Mouse (Mus musculus): ENCODE data around the gene Nid2. TPM values are rescaled to one million over a fixed set of nuclear protein-coding genes. Genes with fewer than 3 reads are reported as not detected.

The Nid2 gene
- polyA plus RNA-seq, 1 experiment, result 10.5 TPM

- no peak for TF ChIP-seq CTCF (IDR thresholded peaks at IDR 0.05; ENCODE audit: extremely low read depth, insufficient read length, insufficient replicate concordance, low read depth, low read length)
- TF ChIP-seq POLR2A (IDR thresholded peaks at IDR 0.05; ENCODE audit: low read depth, low read length), result no peak
- Histone ChIP-seq H3K27me3 (ENCODE audit: control insufficient read depth, insufficient read depth, low read length) (no peaks in the 10 kb centered on the region), H3K27ac (ENCODE audit: insufficient read depth, low read depth, low read length) (no peak overlapping the region), H3K4me1 (ENCODE audit: control insufficient read depth, insufficient read depth, insufficient read length, low read length) (0 out of 2 replicates have a peak, but pooled peaks cover 2% of the 10 kb centered on the region), H3K36me3 (ENCODE audit: control insufficient read depth, insufficient read depth, low read length) (peaks cover 3% of the 10 kb centered on the region; the same call in 1 of the 2 replicates), H3K4me3 (ENCODE audit: low read depth, low read length) (no peak overlapping the region)
- 92% methylated on average over 7 of the region's 7 CpGs for WGBS
These were observed 9.7 kb downstream of the Nid2 start for GRCm38 (mm10) chr14:19760721-19761120.

DNA sequence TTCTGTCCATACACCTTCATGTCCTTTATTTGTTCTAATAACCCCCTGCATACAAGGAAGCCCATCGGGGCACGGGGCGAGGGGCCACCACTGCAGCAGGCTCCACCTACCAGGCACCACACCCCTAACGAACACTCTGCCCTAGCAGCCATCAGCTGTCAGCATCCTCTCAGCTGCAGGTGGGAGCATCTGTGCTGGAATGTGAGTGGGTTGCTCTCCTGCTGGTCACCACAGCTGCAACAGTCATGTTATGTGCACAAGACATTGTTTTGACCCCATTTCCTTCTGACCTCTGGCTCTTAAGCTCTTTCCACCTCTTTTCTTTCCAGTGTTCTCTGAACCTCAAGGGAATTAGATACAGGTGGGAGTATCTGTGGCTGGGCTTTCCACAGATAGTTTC lies 10.9 kb downstream of the Nid2 start:
- peaks cover 3% of the 10 kb centered on the region; the same call in 1 of the 2 replicates for H3K36me3 ChIP-seq (ENCODE audit: control insufficient read depth, insufficient read depth, low read length)
- 0 out of 2 replicates have a peak, but pooled peaks cover 2% of the 10 kb centered on the region for H3K4me1 ChIP-seq (ENCODE audit: control insufficient read depth, insufficient read depth, insufficient read length, low read length)
- 57% methylated on average over 4 of the region's 4 CpGs for WGBS
- TF ChIP-seq POLR2A (IDR thresholded peaks at IDR 0.05; ENCODE audit: low read depth, low read length) (no peak), CTCF (IDR thresholded peaks at IDR 0.05; ENCODE audit: extremely low read depth, insufficient read length, insufficient replicate concordance, low read depth, low read length) (no peak)
- no peak overlapping the region for H3K4me3 ChIP-seq (ENCODE audit: low read depth, low read length)
- H3K27me3 ChIP-seq (ENCODE audit: control insufficient read depth, insufficient read depth, low read length), result no peaks in the 10 kb centered on the region
- H3K27ac ChIP-seq (ENCODE audit: insufficient read depth, low read depth, low read length), result no peak overlapping the region

DNA sequence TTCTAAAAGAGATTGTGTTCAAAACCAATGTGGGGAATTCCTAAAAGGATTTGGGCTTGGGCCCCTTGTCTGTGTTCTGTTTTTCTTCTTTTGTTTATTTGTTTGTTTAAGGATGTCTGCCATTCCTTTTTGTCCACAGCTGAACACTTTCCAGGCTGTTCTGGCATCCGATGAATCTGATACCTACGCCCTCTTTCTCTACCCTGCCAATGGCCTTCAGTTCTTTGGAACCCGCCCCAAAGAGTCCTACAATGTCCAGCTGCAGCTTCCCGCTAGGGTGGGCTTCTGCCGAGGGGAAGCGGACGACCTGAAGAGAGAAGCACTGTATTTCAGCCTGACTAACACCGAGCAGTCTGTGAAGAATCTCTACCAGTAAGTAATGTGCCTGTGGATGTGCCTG lies 12.5 kb downstream of the Nid2 start:
- no peak for TF ChIP-seq POLR2A (IDR thresholded peaks at IDR 0.05; ENCODE audit: low read depth, low read length)
- no peak for TF ChIP-seq CTCF (IDR thresholded peaks at IDR 0.05; ENCODE audit: extremely low read depth, insufficient read length, insufficient replicate concordance, low read depth, low read length)
- H3K36me3 ChIP-seq (ENCODE audit: control insufficient read depth, insufficient read depth, low read length), result peaks cover 6% of the 10 kb centered on the region; the same call in 1 of the 2 replicates
- 0 out of 2 replicates have a peak, but pooled peaks cover 2% of the 10 kb centered on the region for H3K4me1 ChIP-seq (ENCODE audit: control insufficient read depth, insufficient read depth, insufficient read length, low read length)
- H3K4me3 ChIP-seq (ENCODE audit: low read depth, low read length), result no peak overlapping the region
- no peaks in the 10 kb centered on the region for H3K27me3 ChIP-seq (ENCODE audit: control insufficient read depth, insufficient read depth, low read length)
- 83% methylated on average over 8 of the region's 8 CpGs for WGBS
- H3K27ac ChIP-seq (ENCODE audit: insufficient read depth, low read depth, low read length), result no peak overlapping the region

- no peaks in the 10 kb centered on the region for H3K27me3 ChIP-seq (ENCODE audit: control insufficient read depth, insufficient read depth, low read length)
- H3K36me3 ChIP-seq (ENCODE audit: control insufficient read depth, insufficient read depth, low read length), result peaks cover 6% of the 10 kb centered on the region; the same call in 1 of the 2 replicates
- TF ChIP-seq CTCF (IDR thresholded peaks at IDR 0.05; ENCODE audit: extremely low read depth, insufficient read length, insufficient replicate concordance, low read depth, low read length) (no peak), POLR2A (IDR thresholded peaks at IDR 0.05; ENCODE audit: low read depth, low read length) (no peak)
- no peak overlapping the region for H3K27ac ChIP-seq (ENCODE audit: insufficient read depth, low read depth, low read length)
- WGBS, result 68% methylated on average over 8 of the region's 8 CpGs
- 0 out of 2 replicates have a peak, but pooled peaks cover 2% of the 10 kb centered on the region for H3K4me1 ChIP-seq (ENCODE audit: control insufficient read depth, insufficient read depth, insufficient read length, low read length)
- no peak overlapping the region for H3K4me3 ChIP-seq (ENCODE audit: low read depth, low read length)
These were observed 13.3 kb downstream of the Nid2 start for GRCm38 (mm10) chr14:19764331-19764730.

GRCm38 (mm10) chr14:19765539-19766379 lies 14.7 kb downstream of the Nid2 start:
- Histone ChIP-seq H3K36me3 (ENCODE audit: control insufficient read depth, insufficient read depth, low read length) (peaks cover 6% of the 10 kb centered on the region; the same call in 1 of the 2 replicates), H3K4me3 (ENCODE audit: low read depth, low read length) (no peak overlapping the region), H3K27ac (ENCODE audit: insufficient read depth, low read depth, low read length) (no peak overlapping the region), H3K4me1 (ENCODE audit: control insufficient read depth, insufficient read depth, insufficient read length, low read length) (0 out of 2 replicates have a peak, but pooled peaks cover 2% of the 10 kb centered on the region), H3K27me3 (ENCODE audit: control insufficient read depth, insufficient read depth, low read length) (no peaks in the 10 kb centered on the region)
- 78% methylated on average over 9 of the region's 9 CpGs for WGBS
- TF ChIP-seq CTCF (IDR thresholded peaks at IDR 0.05; ENCODE audit: extremely low read depth, insufficient read length, insufficient replicate concordance, low read depth, low read length) (no peak), POLR2A (IDR thresholded peaks at IDR 0.05; ENCODE audit: low read depth, low read length) (no peak)

DNA sequence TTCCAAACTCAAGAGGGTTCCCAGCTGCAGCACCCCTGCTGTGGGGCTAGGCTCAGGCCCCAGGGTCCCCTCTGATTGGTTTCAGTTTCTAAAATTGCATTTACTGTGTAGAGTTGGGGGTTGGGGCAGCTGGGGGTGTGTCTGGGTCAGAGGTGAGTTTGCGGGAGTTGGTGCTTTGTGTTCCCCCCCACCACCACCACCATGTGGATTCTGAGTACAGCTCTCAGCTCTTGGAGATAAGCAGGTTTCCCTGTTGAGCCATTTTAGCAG lies 15.2 kb downstream of the Nid2 start:
- TF ChIP-seq POLR2A (IDR thresholded peaks at IDR 0.05; ENCODE audit: low read depth, low read length) (no peak), CTCF (IDR thresholded peaks at IDR 0.05; ENCODE audit: extremely low read depth, insufficient read length, insufficient replicate concordance, low read depth, low read length) (no peak)
- H3K4me1 ChIP-seq (ENCODE audit: control insufficient read depth, insufficient read depth, insufficient read length, low read length), result 0 out of 2 replicates have a peak, but pooled peaks cover 2% of the 10 kb centered on the region
- H3K27me3 ChIP-seq (ENCODE audit: control insufficient read depth, insufficient read depth, low read length), result no peaks in the 10 kb centered on the region
- H3K4me3 ChIP-seq (ENCODE audit: low read depth, low read length), result no peak overlapping the region
- peaks cover 6% of the 10 kb centered on the region; the same call in 1 of the 2 replicates for H3K36me3 ChIP-seq (ENCODE audit: control insufficient read depth, insufficient read depth, low read length)
- WGBS, result 87% methylated on average over 1 of the region's 1 CpGs
- H3K27ac ChIP-seq (ENCODE audit: insufficient read depth, low read depth, low read length), result no peak overlapping the region

GRCm38 (mm10) chr14:19768648-19769047 lies 17.6 kb downstream of the Nid2 start:
- H3K36me3 ChIP-seq (ENCODE audit: control insufficient read depth, insufficient read depth, low read length), result peaks cover 6% of the 10 kb centered on the region; the same call in 1 of the 2 replicates
- no peak overlapping the region for H3K27ac ChIP-seq (ENCODE audit: insufficient read depth, low read depth, low read length)
- no peak overlapping the region for H3K4me3 ChIP-seq (ENCODE audit: low read depth, low read length)
- WGBS, result 86% methylated on average over 6 of the region's 6 CpGs
- 0 out of 2 replicates have a peak, but pooled peaks cover 2% of the 10 kb centered on the region for H3K4me1 ChIP-seq (ENCODE audit: control insufficient read depth, insufficient read depth, insufficient read length, low read length)
- H3K27me3 ChIP-seq (ENCODE audit: control insufficient read depth, insufficient read depth, low read length), result no peaks in the 10 kb centered on the region
- TF ChIP-seq POLR2A (IDR thresholded peaks at IDR 0.05; ENCODE audit: low read depth, low read length), result no peak
- TF ChIP-seq CTCF (IDR thresholded peaks at IDR 0.05; ENCODE audit: extremely low read depth, insufficient read length, insufficient replicate concordance, low read depth, low read length), result no peak

Data from small intestine, adult 2 months (tissue).